Mouse (Mus musculus): ENCODE measurements around the gene Ccdc169. TPM values are rescaled to one million over a fixed set of nuclear protein-coding genes. Genes with fewer than 3 reads are reported as not detected.

The Ccdc169 gene
- 0.25 and 0.33 TPM in 2 replicates for polyA plus RNA-seq (2012; rRNA removed)

GRCm38 (mm10) chr3:55137039-55137438, at the start of gene Ccdc169:
TSS of gene Ccdc169 (plus strand) at chr3:55137339.

GRCm38 (mm10) chr3:55111935-55112709, 25.0 kb upstream of the Ccdc169 start, which contains the start of gene Spg20:
TSS of gene Spg20 (plus strand) at chr3:55112108.

GRCm38 (mm10) chr3:55181766-55182165, 44.6 kb downstream of the Ccdc169 start, which contains the start of gene Sohlh2:
TSS of gene Sohlh2 (plus strand) at chr3:55182028.

Other genes with a start within 250 kb of the Ccdc169 start
- gene Sertm1, start 221.5 kb upstream of the Ccdc169 start, polyA plus RNA-seq (2012; rRNA removed) = 4.7 and 4.8 TPM in 2 replicates
- gene Ccna1, start 81.8 kb upstream of the Ccdc169 start, polyA plus RNA-seq (2012; rRNA removed) = 1.9 and 2.0 TPM in 2 replicates
- 16.9 and 22.7 TPM in 2 replicates for gene Spg20, start 25.2 kb upstream of the Ccdc169 start, polyA plus RNA-seq (2012; rRNA removed)
- gene Sohlh2, start 44.7 kb downstream of the Ccdc169 start, polyA plus RNA-seq (2012; rRNA removed) = 0.04 TPM in 1 of 2 replicates, not detected in the other
- gene Dclk1, start 105.0 kb downstream of the Ccdc169 start, polyA plus RNA-seq (2012; rRNA removed) = 111 and 113 TPM in 2 replicates